Mouse (Mus musculus) limb, embryonic 15.5 days (tissue): ENCODE data around the gene Trhr2. TPM values are rescaled to one million over a fixed set of nuclear protein-coding genes. Genes with fewer than 3 reads are reported as not detected.
"Not testable (repeated sequence)": the region's sequence is repeated elsewhere in the genome, so short reads cannot be mapped to it uniquely, and the experiment has no call there.

Experiments
- ATAC-seq: fragments of 200-750 bp; cut with Nextera tagmentation; 2 replicates; pipeline ENCODE4 v1.8.0; 2017; ENCODE audit warnings: low read depth, moderate TSS enrichment; ENCODE audit not compliant: insufficient number of reproducible peaks, low FRiP score, low TSS enrichment
- H3K27ac ChIP-seq: fragments of 300-500 bp; sonication (generic); 2 replicates; pipeline ENCODE4 v1.5.1; 2015; ENCODE audit warnings: moderate library complexity, mild to moderate bottlenecking, inconsistent platforms
- H3K27me3 ChIP-seq: fragments of 300-500 bp; sonication (generic); 2 replicates; pipeline ENCODE4 v1.6.1; 2015; ENCODE audit warnings: inconsistent platforms
- H3K36me3 ChIP-seq: fragments of 300-500 bp; sonication (generic); 2 replicates; pipeline ENCODE4 v1.6.1; 2015; ENCODE audit warnings: inconsistent platforms
- H3K4me1 ChIP-seq: fragments of 300-500 bp; sonication (generic); 2 replicates; pipeline ENCODE4 v1.6.1; 2015; ENCODE audit warnings: inconsistent platforms
- H3K4me2 ChIP-seq: fragments of 300-500 bp; sonication (generic); 2 replicates; pipeline ENCODE4 v1.6.1; 2015; ENCODE audit warnings: mild to moderate bottlenecking, inconsistent platforms
- H3K4me3 ChIP-seq: fragments of 300-500 bp; sonication (generic); 2 replicates; pipeline ENCODE4 v1.5.1; 2015; ENCODE audit warnings: mild to moderate bottlenecking, inconsistent platforms
- H3K9ac ChIP-seq: fragments of 300-500 bp; sonication (generic); 2 replicates; pipeline ENCODE4 v1.6.1; 2015; ENCODE audit warnings: inconsistent platforms
- H3K9me3 ChIP-seq: fragments of 300-500 bp; sonication (generic); 2 replicates; pipeline ENCODE4 v1.6.1; 2016; ENCODE audit warnings: inconsistent platforms
- WGBS: fragments of 180-500 bp; shearing (Covaris S2); methylation state at CpG from one replicate; pipeline ENCODE4 v1.1.7; 2015; 5-methylcytosine and 5-hydroxymethylcytosine counted together
- polyA plus RNA-seq: library from polyadenylated mRNA; unstranded; fragments of >200 nt; fragmentation: Nextera tagmentation; extraction: Ambion mirVana; gene quantifications from 2 replicates; pipeline ENCODE4 v1.2.1, GENCODE M21; 2015

The Trhr2 gene
- polyA plus RNA-seq, 1 experiment from 2014 or later = 0.14 TPM

DNA sequence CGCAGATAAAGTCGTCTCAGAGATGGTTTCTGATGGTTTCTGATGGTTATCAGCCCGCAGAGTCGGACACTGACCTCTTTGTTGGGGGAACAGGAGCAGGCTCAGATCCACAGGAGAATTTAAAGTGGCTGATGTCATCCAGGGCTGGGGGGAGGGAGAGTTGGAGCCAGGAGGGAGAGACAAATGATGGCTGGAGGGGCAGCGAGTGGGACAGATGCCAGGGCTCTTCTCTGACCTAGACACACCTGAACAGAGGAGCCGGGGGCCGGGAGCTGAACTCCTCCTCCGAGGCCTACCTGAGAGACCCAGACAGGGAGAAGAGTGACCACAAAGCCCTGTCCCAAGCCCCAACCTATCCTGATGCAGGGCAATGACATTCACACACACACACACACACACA is 31.5 kb downstream of the Trhr2 start:
- Histone ChIP-seq H3K27ac (no peak overlapping the region), H3K9ac (no peak overlapping the region), H3K9me3 (no peaks in the 10 kb centered on the region), H3K4me3 (no peak overlapping the region), H3K27me3 (peaks cover 2% of the 10 kb centered on the region), H3K4me1 (peaks cover 19% of the 10 kb centered on the region), H3K4me2 (no peak overlapping the region), H3K36me3 (no peaks in the 10 kb centered on the region)
- 66% methylated on average over 8 of the region's 8 CpGs for WGBS
- ATAC-seq = no peak

DNA sequence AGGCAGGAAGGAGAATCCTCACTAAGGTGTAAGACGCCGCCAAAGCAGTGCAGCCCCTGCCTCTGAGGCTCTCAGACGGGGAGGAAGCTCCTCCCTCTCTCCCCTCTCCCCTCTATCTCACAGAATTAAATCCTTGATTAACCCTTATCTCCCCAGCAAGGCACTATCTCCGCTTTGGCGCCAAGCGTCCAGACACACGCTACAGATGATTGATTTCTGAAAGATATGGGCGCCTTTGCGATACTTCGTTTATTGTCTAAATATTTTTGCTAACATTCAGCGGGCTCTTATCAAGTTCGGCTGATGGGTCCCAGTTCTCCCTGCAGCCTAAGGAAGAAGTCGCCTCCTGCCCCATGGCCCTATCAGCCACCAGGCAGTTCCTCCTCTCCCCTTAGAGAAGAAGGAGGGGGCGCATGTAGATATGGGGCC is 34.4 kb downstream of the Trhr2 start:
- Histone ChIP-seq H3K9ac (no peak overlapping the region), H3K4me2 (no peak overlapping the region), H3K9me3 (no peaks in the 10 kb centered on the region), H3K27ac (no peak overlapping the region), H3K4me3 (no peak overlapping the region), H3K36me3 (no peaks in the 10 kb centered on the region), H3K27me3 (no peaks in the 10 kb centered on the region), H3K4me1 (peaks cover 17% of the 10 kb centered on the region)
- 44% methylated on average over 14 of the region's 14 CpGs for WGBS
- no peak for ATAC-seq

GRCm38 (mm10) chr8:122325196-122325595 is 35.4 kb downstream of the Trhr2 start:
- no peak overlapping the region for H3K4me2 ChIP-seq
- no peak overlapping the region for H3K27ac ChIP-seq
- 75% methylated on average over 2 of the region's 2 CpGs for WGBS
- H3K9ac ChIP-seq = no peak overlapping the region
- H3K4me3 ChIP-seq = no peak overlapping the region
- no peaks in the 10 kb centered on the region for H3K9me3 ChIP-seq
- H3K27me3 ChIP-seq = no peaks in the 10 kb centered on the region
- ATAC-seq = no peak
- H3K36me3 ChIP-seq = no peaks in the 10 kb centered on the region
- peaks cover 14% of the 10 kb centered on the region for H3K4me1 ChIP-seq

GRCm38 (mm10) chr8:122323951-122324402 is 36.6 kb downstream of the Trhr2 start:
- WGBS = 11% methylated on average over 13 of the region's 13 CpGs
- H3K4me3 ChIP-seq, ATAC-seq, H3K36me3 ChIP-seq, H3K9ac ChIP-seq, H3K9me3 ChIP-seq, H3K27me3 ChIP-seq, H3K4me2 ChIP-seq, H3K27ac ChIP-seq: not testable (repeated sequence)
- H3K4me1 ChIP-seq = peaks cover 14% of the 10 kb centered on the region

- Histone ChIP-seq H3K27me3 (no peaks in the 10 kb centered on the region), H3K4me2 (no peak overlapping the region), H3K9ac (no peak overlapping the region), H3K4me3 (no peak overlapping the region), H3K36me3 (no peaks in the 10 kb centered on the region), H3K27ac (no peak overlapping the region), H3K4me1 (peaks cover 14% of the 10 kb centered on the region), H3K9me3 (no peaks in the 10 kb centered on the region)
- WGBS = 37% methylated on average over 11 of the region's 11 CpGs
- no peak for ATAC-seq
Measured at GRCm38 (mm10) chr8:122322792-122323191, 37.8 kb downstream of the Trhr2 start.

- WGBS = 87% methylated on average over 7 of the region's 7 CpGs
- H3K4me3 ChIP-seq = no peak overlapping the region
- H3K4me2 ChIP-seq = no peak overlapping the region
- ATAC-seq = no peak
- H3K36me3 ChIP-seq = no peaks in the 10 kb centered on the region
- H3K27ac ChIP-seq = no peak overlapping the region
- H3K9me3 ChIP-seq = no peaks in the 10 kb centered on the region
- H3K27me3 ChIP-seq = no peaks in the 10 kb centered on the region
- no peak overlapping the region for H3K9ac ChIP-seq
- H3K4me1 ChIP-seq = peaks cover 14% of the 10 kb centered on the region
Measured at GRCm38 (mm10) chr8:122322126-122322525, 38.4 kb downstream of the Trhr2 start.

- no peaks in the 10 kb centered on the region for H3K27me3 ChIP-seq
- H3K36me3 ChIP-seq = no peaks in the 10 kb centered on the region
- 72% methylated on average over 10 of the region's 10 CpGs for WGBS
- no peak overlapping the region for H3K9ac ChIP-seq
- H3K9me3 ChIP-seq = no peaks in the 10 kb centered on the region
- no peak for ATAC-seq
- peaks cover 15% of the 10 kb centered on the region; the same call in 1 of the 2 replicates for H3K4me1 ChIP-seq
- H3K4me2 ChIP-seq = no peak overlapping the region
- no peak overlapping the region for H3K27ac ChIP-seq
- H3K4me3 ChIP-seq = no peak overlapping the region
Measured at GRCm38 (mm10) chr8:122321455-122321921, 39.1 kb downstream of the Trhr2 start.

DNA sequence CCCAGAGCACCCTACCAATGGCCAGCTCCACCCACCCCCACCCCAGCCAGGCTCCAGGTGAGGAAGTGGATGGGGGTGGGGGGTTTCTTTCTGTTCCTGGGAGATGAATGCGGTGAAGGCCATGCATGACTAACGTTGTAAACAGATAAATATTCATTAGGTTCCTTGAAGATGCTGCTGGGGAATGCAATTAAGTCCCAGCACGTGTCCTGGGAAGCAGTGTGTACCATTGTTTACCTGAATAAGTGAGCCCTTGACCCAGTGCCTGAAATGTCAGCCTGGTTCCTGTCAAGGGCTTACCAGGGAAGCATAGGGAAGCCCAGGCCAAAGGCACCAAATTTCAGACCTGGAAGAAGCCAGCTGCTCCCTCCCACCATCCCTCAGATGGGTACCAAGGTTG is 40.0 kb downstream of the Trhr2 start:
- H3K9ac ChIP-seq = no peak overlapping the region
- H3K9me3 ChIP-seq = no peaks in the 10 kb centered on the region
- no peak overlapping the region for H3K4me3 ChIP-seq
- H3K4me1 ChIP-seq = peaks cover 12% of the 10 kb centered on the region; the same call in 1 of the 2 replicates
- WGBS = 30% methylated on average over 3 of the region's 3 CpGs
- H3K27me3 ChIP-seq = no peaks in the 10 kb centered on the region
- H3K27ac ChIP-seq = no peak overlapping the region
- no peaks in the 10 kb centered on the region for H3K36me3 ChIP-seq
- no peak overlapping the region for H3K4me2 ChIP-seq
- ATAC-seq = no peak

GRCm38 (mm10) chr8:122319708-122320075 is 40.9 kb downstream of the Trhr2 start:
- 72% methylated on average over 7 of the region's 7 CpGs for WGBS

GRCm38 (mm10) chr8:122319045-122319707 is 41.4 kb downstream of the Trhr2 start:
- H3K9ac ChIP-seq = no peak overlapping the region
- H3K36me3 ChIP-seq = no peaks in the 10 kb centered on the region
- H3K4me3 ChIP-seq = no peak overlapping the region
- H3K27ac ChIP-seq = no peak overlapping the region
- peaks cover 7% of the 10 kb centered on the region; the same call in 1 of the 2 replicates for H3K4me1 ChIP-seq
- H3K27me3 ChIP-seq = no peaks in the 10 kb centered on the region
- no peaks in the 10 kb centered on the region for H3K9me3 ChIP-seq
- WGBS = 82% methylated on average over 11 of the region's 11 CpGs
- no peak overlapping the region for H3K4me2 ChIP-seq
- ATAC-seq = no peak

More at GRCm38 (mm10) chr8:122319708-122320075, 40.9 kb downstream of the Trhr2 start:
- Histone ChIP-seq H3K27ac (no peak overlapping the region), H3K4me1 (peaks cover 12% of the 10 kb centered on the region; the same call in 1 of the 2 replicates), H3K36me3 (no peaks in the 10 kb centered on the region), H3K9me3 (no peaks in the 10 kb centered on the region), H3K4me2 (no peak overlapping the region), H3K27me3 (no peaks in the 10 kb centered on the region), H3K4me3 (no peak overlapping the region), H3K9ac (no peak overlapping the region)
- ATAC-seq = no peak

DNA sequence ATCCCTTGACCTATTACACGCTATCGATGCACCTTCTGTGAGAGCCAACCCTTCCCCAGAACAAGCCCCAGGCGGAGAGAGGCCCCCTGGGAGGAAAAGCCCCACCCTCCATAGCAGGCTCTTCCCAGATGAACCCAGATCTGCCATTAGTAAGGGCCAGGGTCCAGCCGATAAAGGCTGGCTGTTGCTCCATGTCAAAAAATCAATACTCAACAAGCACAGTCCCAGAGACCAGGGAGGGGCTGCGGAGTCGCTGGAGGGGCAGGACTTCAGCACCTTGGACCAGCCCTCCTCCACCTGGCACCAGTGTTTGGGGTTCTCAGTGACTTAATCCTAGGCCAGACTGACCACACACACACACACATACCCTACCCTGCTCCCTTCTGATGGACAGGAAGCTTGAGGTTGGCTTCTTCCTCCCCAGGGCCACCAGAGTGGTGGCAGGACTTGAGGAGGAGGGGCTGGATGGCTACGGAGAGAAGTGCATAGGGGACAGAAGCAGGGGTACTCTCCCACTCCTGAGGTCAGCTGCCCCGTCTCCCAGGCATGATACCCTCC is 42.5 kb downstream of the Trhr2 start:
- no peak for ATAC-seq
- 64% methylated on average over 8 of the region's 8 CpGs for WGBS
- Histone ChIP-seq H3K36me3 (no peaks in the 10 kb centered on the region), H3K27ac (no peak overlapping the region), H3K4me3 (no peak overlapping the region), H3K4me1 (0 out of 2 replicates have a peak, but pooled peaks cover 6% of the 10 kb centered on the region), H3K27me3 (no peaks in the 10 kb centered on the region), H3K9me3 (no peaks in the 10 kb centered on the region), H3K4me2 (no peak overlapping the region), H3K9ac (no peak overlapping the region)

GRCm38 (mm10) chr8:122316402-122316801 is 44.1 kb downstream of the Trhr2 start:
- Histone ChIP-seq H3K4me1 (0 out of 2 replicates have a peak, but pooled peaks cover 6% of the 10 kb centered on the region), H3K4me2 (no peak overlapping the region), H3K27ac (no peak overlapping the region), H3K27me3 (no peaks in the 10 kb centered on the region), H3K9ac (no peak overlapping the region), H3K36me3 (no peaks in the 10 kb centered on the region), H3K9me3 (no peaks in the 10 kb centered on the region), H3K4me3 (no peak overlapping the region)
- ATAC-seq = no peak
- WGBS = 50% methylated on average over 2 of the region's 2 CpGs
